Mouse (Mus musculus) left cerebral cortex, postnatal 36 days (tissue): ENCODE results near the gene Krt75. TPM values are rescaled to one million over a fixed set of nuclear protein-coding genes. Genes with fewer than 3 reads are reported as not detected.
"Not testable (repeated sequence)": the region's sequence is repeated elsewhere in the genome, so short reads cannot be mapped to it uniquely, and the experiment has no call there.

ENCODE experiments used
- DNase-seq, 2 experiments: peaks; one replicate each; pipeline ENCODE4 v3.0.0; 2021 to 2022; ENCODE audit warnings: low spot score in 2 of 2, mixed read lengths in 1 of 2
- intact Hi-C: fragments of 180-260 bp; cut with DNase I; formaldehyde crosslinking; loops from one replicate; pipeline ENCODE4 v1.15.1; 2025
- microRNA-seq: library from miRNA; unstranded; fragments of <30 nt; microRNA quantifications from one replicate; pipeline ENCODE4 v1.2.0, GENCODE M21; 2022
- total RNA-seq, 2 experiments: library from RNA; stranded (reverse); gene quantifications; 2 replicates each; pipeline ENCODE4 v1.2.3; 2021

Krt75 gene
- total RNA-seq, 2 experiments from 2014 or later = not detected

DNA sequence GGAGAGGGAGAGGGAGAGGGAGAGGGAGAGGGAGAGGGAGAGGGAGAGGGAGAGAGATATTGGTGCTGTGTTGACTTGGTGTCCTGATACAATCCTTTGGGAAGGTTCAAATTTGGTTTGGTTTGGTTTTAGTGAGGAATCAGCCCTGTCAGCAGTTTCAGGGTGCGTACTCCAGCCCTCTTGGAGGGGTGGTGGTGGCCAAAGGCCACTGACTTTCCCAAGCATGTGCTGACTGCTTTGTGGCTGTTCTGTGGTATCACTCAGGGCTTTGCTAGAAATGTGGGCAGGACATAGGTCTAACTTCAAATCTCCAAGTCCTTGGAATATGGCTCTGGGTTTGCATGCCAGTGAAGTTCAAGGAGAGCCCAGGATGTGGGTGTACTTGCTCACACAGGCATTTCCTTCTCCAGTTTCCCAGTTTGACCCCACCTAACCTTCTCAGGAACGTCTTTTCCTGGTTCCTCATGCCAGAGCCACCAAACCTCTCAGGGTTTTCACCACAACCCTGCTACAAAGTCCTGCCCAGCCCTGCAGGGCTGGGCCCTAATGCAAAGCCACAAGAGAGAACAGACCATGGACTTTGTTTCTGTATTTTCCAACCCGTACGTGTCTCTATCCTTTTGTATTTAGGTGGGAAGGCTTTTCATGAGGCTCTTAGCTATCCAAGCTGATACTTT, 51.0 kb downstream of the Krt75 start:
- no peak for DNase-seq
- intact Hi-C loops = loop anchor here (5.0 kb wide), 2 partner anchors 180 to 540 kb away; no protein-coding TSS in a partner anchor

GRCm38 (mm10) chr15:101519792-101520191, 53.9 kb downstream of the Krt75 start:
- DNase-seq = peak; percentile 72 to 73
- intact Hi-C loops = loop anchor here (1.0 to 5.0 kb wide), 5 partner anchors 177 to 543 kb away; no protein-coding TSS in a partner anchor

DNA sequence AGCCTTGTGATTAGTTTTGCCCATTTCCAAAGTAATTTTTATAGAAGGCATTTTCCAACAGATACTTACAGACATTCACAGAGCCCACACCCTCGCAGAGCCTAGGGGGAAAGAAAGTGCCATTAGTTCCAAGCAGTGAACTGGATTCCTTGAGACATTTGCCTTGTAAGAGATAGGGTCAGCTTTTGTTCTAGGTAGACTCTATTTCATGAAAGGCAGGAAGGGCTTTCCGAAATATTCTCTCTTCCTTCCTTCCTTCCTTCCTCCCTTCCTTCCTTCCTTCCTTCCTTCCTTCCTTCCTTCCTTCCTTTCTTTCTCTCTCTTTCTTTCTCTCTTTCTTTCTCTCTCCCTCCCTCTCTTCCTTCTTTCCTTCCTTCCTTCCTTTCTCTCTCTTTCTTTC, 56.5 kb downstream of the Krt75 start, which contains the start of gene Gm49425:
Gene Gm49425, minus strand, starts transcription at position 101 of the 400 bp plus-strand sequence.
- DNase-seq = not testable (repeated sequence)
- intact Hi-C loops = loop anchor here (1.0 kb wide), 1 partner anchor 85 kb away; no protein-coding TSS in a partner anchor

Small RNA genes lying within 50 kb of the gene (microRNA-seq; reads per million reads assigned to microRNA genes)
- gene Gm44393 = not detected
- gene Gm44460 = not detected

Other genes starting within 250 kb of the Krt75 start
- 1 to 10 TPM; 3.4 to 6.1 TPM for gene Krt80, start 203.7 kb downstream of the Krt75 start, total RNA-seq
- gene Krt7, start 162.9 kb downstream of the Krt75 start, total RNA-seq = under 1 TPM in 1 of 2 experiments, not detected in 1; 0.07 TPM
- gene Krt87, start 135.1 kb downstream of the Krt75 start, total RNA-seq = under 1 TPM in 1 of 2 experiments, not detected in 1; 0.37 TPM
- not detected for gene Krt88, start 126.2 kb downstream of the Krt75 start, total RNA-seq
- gene Krt81, start 110.2 kb downstream of the Krt75 start, total RNA-seq = not detected
- gene Krt86, start 100.4 kb downstream of the Krt75 start, total RNA-seq = not detected
- gene Krt83, start 82.4 kb downstream of the Krt75 start, total RNA-seq = not detected
- not detected for gene Gm49425, start 56.6 kb downstream of the Krt75 start, total RNA-seq
- gene Krt84, start 41.1 kb downstream of the Krt75 start, total RNA-seq = not detected
- gene Krt82, start 23.2 kb downstream of the Krt75 start, total RNA-seq = not detected
- not detected for gene Krt90, start 11.0 kb downstream of the Krt75 start, total RNA-seq
- gene Gm5414, start 54.3 kb upstream of the Krt75 start, total RNA-seq = not detected
- gene Gm5478, start 73.5 kb upstream of the Krt75 start, total RNA-seq = not detected
- gene Krt6b, start 106.4 kb upstream of the Krt75 start, total RNA-seq = not detected
- not detected for gene Krt6a, start 120.4 kb upstream of the Krt75 start, total RNA-seq
- not detected for gene Krt5, start 139.0 kb upstream of the Krt75 start, total RNA-seq
- not detected for gene Krt71, start 169.2 kb upstream of the Krt75 start, total RNA-seq
- not detected for gene Krt72, start 212.6 kb upstream of the Krt75 start, total RNA-seq
- 1 to 10 TPM; 1.5 to 1.6 TPM for gene Krt73, start 228.4 kb upstream of the Krt75 start, total RNA-seq
- gene Krt2, start 244.3 kb upstream of the Krt75 start, total RNA-seq = under 1 TPM; 0.15 to 0.29 TPM